Mouse (Mus musculus) midbrain, embryonic 16.5 days (tissue): ENCODE measurements around the gene Armc2. TPM values are rescaled to one million over a fixed set of nuclear protein-coding genes. Genes with fewer than 3 reads are reported as not detected.

Experiments
- ATAC-seq: fragments of 200-750 bp; cut with Nextera tagmentation; 2 replicates; pipeline ENCODE4 v1.8.0; 2017; ENCODE audit warnings: moderate TSS enrichment
- H3K27ac ChIP-seq: fragments of 300-500 bp; sonication (generic); 2 replicates; pipeline ENCODE4 v1.5.1; 2014; ENCODE audit warnings: mild to moderate bottlenecking, low read length, mixed read lengths
- H3K27me3 ChIP-seq: fragments of 300-500 bp; sonication (generic); 2 replicates; pipeline ENCODE4 v1.6.1; 2014; ENCODE audit warnings: low read depth, low read length, mixed read lengths; ENCODE audit not compliant: control insufficient read depth, insufficient read depth
- H3K36me3 ChIP-seq: fragments of 300-500 bp; sonication (generic); 2 replicates; pipeline ENCODE4 v1.6.1; 2014; ENCODE audit warnings: mild to moderate bottlenecking, low read length, moderate library complexity, mixed read lengths; ENCODE audit not compliant: control insufficient read depth, insufficient read depth
- H3K4me1 ChIP-seq: fragments of 300-500 bp; sonication (generic); 2 replicates; pipeline ENCODE4 v1.6.1; 2014; ENCODE audit warnings: mild to moderate bottlenecking, low read length, mixed read lengths; ENCODE audit not compliant: control insufficient read depth, insufficient read depth
- H3K4me2 ChIP-seq: fragments of 300-500 bp; sonication (generic); 2 replicates; pipeline ENCODE4 v1.6.1; 2014; ENCODE audit warnings: mild to moderate bottlenecking, low read length, mixed read lengths
- H3K4me3 ChIP-seq: fragments of 300-500 bp; sonication (generic); 2 replicates; pipeline ENCODE4 v1.5.1; 2014; ENCODE audit warnings: low read depth, mild to moderate bottlenecking, low read length, moderate library complexity, mixed read lengths
- H3K9ac ChIP-seq: fragments of 300-500 bp; sonication (generic); 2 replicates; pipeline ENCODE4 v1.6.1; 2014; ENCODE audit warnings: low read depth, low read length, mixed read lengths
- H3K9me3 ChIP-seq: fragments of 300-500 bp; sonication (generic); replicated peaks from 2 replicates; pipeline ENCODE4 v1.6.1; 2014; ENCODE audit warnings: mild to moderate bottlenecking, low read length, mixed read lengths; ENCODE audit not compliant: control insufficient read depth, poor library complexity, severe bottlenecking
- WGBS: fragments of 180-500 bp; shearing (Covaris S2); extraction: QIAGEN DNeasy Blood & Tissue Kit; methylation state at CpG from one replicate; pipeline ENCODE4 v1.1.7; 2014; 5-methylcytosine and 5-hydroxymethylcytosine counted together
- polyA plus RNA-seq: library from polyadenylated mRNA; unstranded; fragments of >200 nt; fragmentation: Nextera tagmentation; extraction: Ambion mirVana; gene quantifications from 2 replicates; pipeline ENCODE4 v1.2.1, GENCODE M21; 2015

The Armc2 gene
- polyA plus RNA-seq = 11.7 and 12.1 TPM in 2 replicates

- peak within 1 kb of the TSS; percentile 82 for H3K4me2 ChIP-seq
- 2% methylated on average over 57 of the region's 58 CpGs for WGBS
- peak within 1 kb of the TSS; percentile 68 for H3K9ac ChIP-seq
- no peaks in the 10 kb centered on the region for H3K9me3 ChIP-seq
- H3K36me3 ChIP-seq = no peaks in the 10 kb centered on the region
- peak within 1 kb of the TSS; percentile 60 for H3K27ac ChIP-seq
- H3K4me3 ChIP-seq = peak within 1 kb of the TSS; percentile 70
- H3K27me3 ChIP-seq = no peaks in the 10 kb centered on the region
- ATAC-seq = peak; percentile 99
- peaks cover 7% of the 10 kb centered on the region; the same call in 1 of the 2 replicates for H3K4me1 ChIP-seq
These were observed at the start of gene Armc2 for GRCm38 (mm10) chr10:42018016-42018949. Gene Armc2 (minus strand): TSS chr10:42018442.

- H3K27me3 ChIP-seq = no peaks in the 10 kb centered on the region
- no peak overlapping the region for H3K4me2 ChIP-seq
- no peak overlapping the region for H3K27ac ChIP-seq
- no peak overlapping the region for H3K9ac ChIP-seq
- no peaks in the 10 kb centered on the region for H3K4me1 ChIP-seq
- WGBS = 46% methylated on average over 5 of the region's 5 CpGs
- ATAC-seq = no peak
- no peak overlapping the region for H3K4me3 ChIP-seq
- no peaks in the 10 kb centered on the region for H3K9me3 ChIP-seq
- no peaks in the 10 kb centered on the region for H3K36me3 ChIP-seq
These were observed 46.2 kb upstream of the Armc2 start for GRCm38 (mm10) chr10:42064446-42064845.

- ATAC-seq = no peak
- 98% methylated on average over 8 of the region's 8 CpGs for WGBS
These were observed 41.3 kb upstream of the Armc2 start for GRCm38 (mm10) chr10:42059522-42059921.

GRCm38 (mm10) chr10:42057746-42058145 is 39.5 kb upstream of the Armc2 start:
- no peaks in the 10 kb centered on the region for H3K27me3 ChIP-seq
- no peaks in the 10 kb centered on the region for H3K9me3 ChIP-seq
- WGBS = 79% methylated on average over 12 of the region's 12 CpGs
- no peak overlapping the region for H3K9ac ChIP-seq
- no peak for ATAC-seq
- no peaks in the 10 kb centered on the region for H3K4me1 ChIP-seq
- H3K4me2 ChIP-seq = no peak overlapping the region
- H3K4me3 ChIP-seq = no peak overlapping the region
- no peak overlapping the region for H3K27ac ChIP-seq
- no peaks in the 10 kb centered on the region for H3K36me3 ChIP-seq

More at GRCm38 (mm10) chr10:42059522-42059921, 41.3 kb upstream of the Armc2 start:
- H3K4me1 ChIP-seq = no peaks in the 10 kb centered on the region
- no peak overlapping the region for H3K4me2 ChIP-seq
- no peaks in the 10 kb centered on the region for H3K9me3 ChIP-seq
- no peak overlapping the region for H3K4me3 ChIP-seq
- H3K27me3 ChIP-seq = no peaks in the 10 kb centered on the region
- no peaks in the 10 kb centered on the region for H3K36me3 ChIP-seq
- no peak overlapping the region for H3K9ac ChIP-seq
- H3K27ac ChIP-seq = no peak overlapping the region

- Histone ChIP-seq H3K9ac (no peak overlapping the region), H3K36me3 (no peaks in the 10 kb centered on the region), H3K4me2 (no peak overlapping the region), H3K4me1 (no peaks in the 10 kb centered on the region), H3K27ac (no peak overlapping the region), H3K9me3 (no peaks in the 10 kb centered on the region), H3K27me3 (no peaks in the 10 kb centered on the region), H3K4me3 (no peak overlapping the region)
- ATAC-seq = no peak
- 72% methylated on average over 11 of the region's 11 CpGs for WGBS
These were observed 39.0 kb upstream of the Armc2 start for GRCm38 (mm10) chr10:42057231-42057601.

- no peaks in the 10 kb centered on the region for H3K9me3 ChIP-seq
- H3K36me3 ChIP-seq = no peaks in the 10 kb centered on the region
- no peak for ATAC-seq
- H3K4me1 ChIP-seq = no peaks in the 10 kb centered on the region
- H3K9ac ChIP-seq = no peak overlapping the region
- H3K27ac ChIP-seq = no peak overlapping the region
- H3K4me2 ChIP-seq = no peak overlapping the region
- no peaks in the 10 kb centered on the region for H3K27me3 ChIP-seq
- WGBS = 88% methylated on average over 18 of the region's 18 CpGs
- no peak overlapping the region for H3K4me3 ChIP-seq
These were observed 38.4 kb upstream of the Armc2 start for GRCm38 (mm10) chr10:42056486-42057230.

- H3K4me2 ChIP-seq = peak overlapping the region; percentile 29; the same call in 1 of the 2 replicates
- no peaks in the 10 kb centered on the region for H3K4me1 ChIP-seq
- WGBS = 62% methylated on average over 29 of the region's 29 CpGs
- no peak overlapping the region for H3K4me3 ChIP-seq
- H3K27me3 ChIP-seq = no peaks in the 10 kb centered on the region
- H3K36me3 ChIP-seq = no peaks in the 10 kb centered on the region
- H3K9me3 ChIP-seq = no peaks in the 10 kb centered on the region
- peak; percentile 66; the same call in 1 of the 2 replicates for ATAC-seq
- no peak overlapping the region for H3K9ac ChIP-seq
- no peak overlapping the region for H3K27ac ChIP-seq
These were observed 37.3 kb upstream of the Armc2 start for GRCm38 (mm10) chr10:42055224-42056165.

GRCm38 (mm10) chr10:42051069-42051468 is 32.8 kb upstream of the Armc2 start:
- Histone ChIP-seq H3K9ac (no peak overlapping the region), H3K27ac (no peak overlapping the region), H3K4me3 (no peak overlapping the region), H3K9me3 (no peaks in the 10 kb centered on the region), H3K36me3 (no peaks in the 10 kb centered on the region), H3K4me1 (no peaks in the 10 kb centered on the region), H3K4me2 (no peak overlapping the region), H3K27me3 (no peaks in the 10 kb centered on the region)
- WGBS = 86% methylated on average over 6 of the region's 6 CpGs
- ATAC-seq = no peak
